Mouse (Mus musculus) right cerebral cortex, adult 18-20 months (tissue): ENCODE measurements around the gene Cltb.

ENCODE experiments used
- DNase-seq: peaks from one replicate; pipeline ENCODE4 v3.0.0; 2022; ENCODE audit warnings: mixed read lengths

Gene Cltb

GRCm38 (mm10) chr13:54560608-54561007 lies 50.5 kb downstream of the Cltb start:
- DNase-seq, result peak; percentile 65

GRCm38 (mm10) chr13:54559656-54560055 lies 51.5 kb downstream of the Cltb start:
- no peak for DNase-seq

DNA sequence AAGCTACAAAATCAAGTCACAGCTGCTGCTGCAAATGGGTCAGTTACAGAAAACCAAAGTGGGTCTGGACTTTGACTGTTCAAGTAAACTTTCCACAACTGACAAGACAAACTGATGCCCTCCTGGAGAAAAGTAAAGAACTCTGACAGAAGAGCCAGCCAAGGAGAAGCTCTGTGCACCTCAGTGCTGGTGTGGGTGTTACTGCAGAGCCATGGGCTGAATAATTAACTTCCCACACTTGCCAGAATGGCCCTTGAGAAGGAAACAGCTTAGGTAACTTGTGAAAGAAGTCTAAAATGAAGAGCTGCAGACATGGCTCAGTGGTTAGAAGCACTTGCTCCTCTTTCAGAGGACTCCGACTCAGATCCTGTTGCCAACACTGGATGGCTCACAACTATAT lies 53.5 kb downstream of the Cltb start:
- peak; percentile 21 for DNase-seq

- DNase-seq, result peak; percentile 31
Measured at GRCm38 (mm10) chr13:54556796-54557195, 54.3 kb downstream of the Cltb start.

DNA sequence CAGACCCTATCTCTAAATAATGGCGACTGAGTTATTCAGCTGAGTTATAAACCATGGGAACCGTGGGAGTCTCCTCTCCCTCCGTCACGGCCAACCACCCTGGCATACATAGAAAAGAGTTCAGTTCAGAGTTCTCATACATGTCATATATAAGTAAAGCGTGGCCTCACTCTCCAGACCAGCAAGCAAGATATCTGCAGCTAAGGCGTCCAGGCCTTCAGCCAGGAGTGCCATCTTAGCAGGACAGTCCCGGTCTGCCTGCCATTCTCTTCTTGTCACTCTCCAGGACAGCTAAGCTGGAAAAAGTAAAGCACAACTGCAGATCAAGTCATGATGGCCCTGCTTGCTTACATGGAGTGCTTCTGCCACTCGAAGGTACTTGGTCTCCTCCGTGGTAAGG lies 55.0 kb downstream of the Cltb start:
- no peak for DNase-seq

DNA sequence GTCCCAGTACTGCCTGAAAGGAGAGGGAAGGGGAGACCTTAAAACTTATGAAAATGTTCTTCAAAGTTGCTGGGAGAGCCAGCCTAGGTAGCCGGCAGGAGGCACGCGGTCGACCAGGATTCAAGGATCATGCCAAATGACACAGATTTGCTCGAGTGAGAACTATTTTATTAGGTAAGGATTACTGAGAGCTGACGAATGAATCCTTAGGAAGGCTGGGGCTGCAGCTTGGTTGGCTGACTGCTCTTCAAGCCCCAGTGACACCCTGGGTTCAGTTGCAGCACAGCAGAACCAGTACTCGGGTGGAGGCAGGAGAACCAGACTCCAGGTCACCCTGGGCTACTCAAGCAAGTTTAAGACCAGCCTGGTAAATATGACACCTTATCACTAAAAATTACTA lies 63.1 kb downstream of the Cltb start:
- DNase-seq, result no peak
